Mouse (Mus musculus) heart, postnatal 0 days (tissue): ENCODE results near the gene C1ra. TPM values are rescaled to one million over a fixed set of nuclear protein-coding genes. Genes with fewer than 3 reads are reported as not detected.

Source experiments
- ATAC-seq: fragments of 200-750 bp; cut with Nextera tagmentation; 2 replicates; pipeline ENCODE4 v1.8.0; 2017; ENCODE audit warnings: low read depth, moderate number of reproducible peaks, moderate library complexity; ENCODE audit not compliant: insufficient read depth
- DNase-seq: peaks from one replicate; pipeline ENCODE4 v3.0.0-alpha.2; 2016; ENCODE audit warnings: low spot score
- H3K27ac ChIP-seq: fragments of 300-500 bp; sonication (generic); 2 replicates; pipeline ENCODE4 v1.5.1; 2014; ENCODE audit warnings: low read depth, mild to moderate bottlenecking
- H3K27me3 ChIP-seq: fragments of 300-500 bp; sonication (generic); 2 replicates; pipeline ENCODE4 v1.6.1; 2014; ENCODE audit warnings: low read length, mixed read lengths; ENCODE audit not compliant: control insufficient read depth, insufficient read depth
- H3K36me3 ChIP-seq: fragments of 300-500 bp; sonication (generic); replicated peaks from 2 replicates; pipeline ENCODE4 v1.6.1; 2014; ENCODE audit warnings: low read length, mixed read lengths; ENCODE audit not compliant: control insufficient read depth, insufficient read depth
- H3K4me1 ChIP-seq: fragments of 300-500 bp; sonication (generic); 2 replicates; pipeline ENCODE4 v1.6.1; 2014; ENCODE audit warnings: antibody characterized with exemption; ENCODE audit not compliant: control insufficient read depth, insufficient read depth
- H3K4me2 ChIP-seq: fragments of 300-500 bp; sonication (generic); 2 replicates; pipeline ENCODE4 v1.6.1; 2014; ENCODE audit warnings: low read depth, mild to moderate bottlenecking, low read length, moderate library complexity
- H3K4me3 ChIP-seq: fragments of 300-500 bp; sonication (generic); 2 replicates; pipeline ENCODE4 v1.5.1; 2014; ENCODE audit warnings: low read depth, low read length
- H3K9ac ChIP-seq: fragments of 300-500 bp; sonication (generic); replicated peaks from 2 replicates; pipeline ENCODE4 v1.6.1; 2014; ENCODE audit warnings: low read depth, low read length, mixed read lengths
- H3K9me3 ChIP-seq: fragments of 300-500 bp; sonication (generic); replicated peaks from 2 replicates; pipeline ENCODE4 v1.6.1; 2016; ENCODE audit warnings: low read length; ENCODE audit not compliant: control insufficient read depth
- CTCF ChIP-seq: IDR thresholded peaks from 2 replicates; pipeline ENCODE4 v1.5.1; 2016; ENCODE audit warnings: antibody characterized with exemption, control low read depth, low read depth
- EP300 ChIP-seq: IDR thresholded peaks from 2 replicates; pipeline ENCODE4 v1.6.1; 2016; ENCODE audit warnings: antibody characterized with exemption, low read depth
- WGBS: fragments of 180-500 bp; shearing (Covaris S2); extraction: QIAGEN DNeasy Blood & Tissue Kit; methylation state at CpG from one replicate; pipeline ENCODE4 v1.1.7; 2014; 5-methylcytosine and 5-hydroxymethylcytosine counted together
- polyA plus RNA-seq: library from polyadenylated mRNA; unstranded; fragments of >200 nt; fragmentation: Nextera tagmentation; extraction: Ambion mirVana; gene quantifications from 2 replicates; pipeline ENCODE4 v1.2.1, GENCODE M21; 2015
- total RNA-seq: library from RNA; depleted of rRNA; stranded (reverse); fragments of >200 nt; gene quantifications from 2 replicates; pipeline ENCODE4 v1.2.3, GENCODE M21; 2014; ENCODE audit warnings: low replicate concordance

The C1ra gene
- total and polyA plus RNA-seq, 2 experiments from 2014 or later: 3.1 to 11.1 TPM

- Histone ChIP-seq H3K4me2 (no peak overlapping the region), H3K4me3 (no peak overlapping the region), H3K9me3 (no peaks in the 10 kb centered on the region), H3K27ac (no peak overlapping the region), H3K4me1 (peaks cover 9% of the 10 kb centered on the region; the same call in 1 of the 2 replicates), H3K9ac (no peak overlapping the region), H3K36me3 (no peaks in the 10 kb centered on the region), H3K27me3 (no peaks in the 10 kb centered on the region)
- no peak for DNase-seq
- ATAC-seq: no peak
- WGBS: 82% methylated on average over 7 of the region's 7 CpGs
- no peak for TF ChIP-seq CTCF
- no peak for TF ChIP-seq EP300
Observed at GRCm38 (mm10) chr6:124476216-124476615, 36.0 kb upstream of the C1ra start.

- ATAC-seq (no peak), DNase-seq (no peak)
- Histone ChIP-seq H3K4me1 (peaks cover 9% of the 10 kb centered on the region; the same call in 1 of the 2 replicates), H3K9ac (no peak overlapping the region), H3K36me3 (no peaks in the 10 kb centered on the region), H3K27ac (no peak overlapping the region), H3K4me2 (no peak overlapping the region), H3K27me3 (no peaks in the 10 kb centered on the region), H3K9me3 (no peaks in the 10 kb centered on the region), H3K4me3 (no peak overlapping the region)
- no peak for TF ChIP-seq EP300
- no peak for TF ChIP-seq CTCF
- WGBS: 84% methylated on average over 11 of the region's 11 CpGs
Observed at GRCm38 (mm10) chr6:124476796-124477195, 35.4 kb upstream of the C1ra start.

- Histone ChIP-seq H3K9me3 (no peaks in the 10 kb centered on the region), H3K4me2 (no peak overlapping the region), H3K4me3 (no peak overlapping the region), H3K27ac (no peak overlapping the region), H3K36me3 (no peaks in the 10 kb centered on the region), H3K9ac (no peak overlapping the region), H3K27me3 (no peaks in the 10 kb centered on the region), H3K4me1 (peaks cover 9% of the 10 kb centered on the region; the same call in 1 of the 2 replicates)
- 71% methylated on average over 5 of the region's 5 CpGs for WGBS
- no peak for TF ChIP-seq EP300
- TF ChIP-seq CTCF: no peak
- ATAC-seq: no peak
- DNase-seq: no peak
Observed at GRCm38 (mm10) chr6:124477221-124477655, 35.0 kb upstream of the C1ra start.

GRCm38 (mm10) chr6:124477922-124478651 is 34.1 kb upstream of the C1ra start:
- TF ChIP-seq CTCF: no peak
- TF ChIP-seq EP300: no peak
- Histone ChIP-seq H3K4me1 (peaks cover 9% of the 10 kb centered on the region; the same call in 1 of the 2 replicates), H3K9ac (no peak overlapping the region), H3K9me3 (no peaks in the 10 kb centered on the region), H3K27me3 (no peaks in the 10 kb centered on the region), H3K27ac (no peak overlapping the region), H3K36me3 (no peaks in the 10 kb centered on the region), H3K4me2 (no peak overlapping the region), H3K4me3 (no peak overlapping the region)
- DNase-seq: peak; percentile 54
- peak; percentile 42 for ATAC-seq
- 38% methylated on average over 17 of the region's 17 CpGs for WGBS

GRCm38 (mm10) chr6:124478874-124479572 is 33.2 kb upstream of the C1ra start:
- Histone ChIP-seq H3K9me3 (no peaks in the 10 kb centered on the region), H3K36me3 (no peaks in the 10 kb centered on the region), H3K4me2 (no peak overlapping the region), H3K9ac (no peak overlapping the region), H3K27me3 (no peaks in the 10 kb centered on the region), H3K27ac (no peak overlapping the region), H3K4me1 (peaks cover 9% of the 10 kb centered on the region; the same call in 1 of the 2 replicates), H3K4me3 (no peak overlapping the region)
- 83% methylated on average over 3 of the region's 3 CpGs for WGBS
- ATAC-seq (no peak), DNase-seq (no peak)
- TF ChIP-seq CTCF (no peak), EP300 (no peak)
